Mouse (Mus musculus) neural tube, embryonic 11.5 days (tissue): ENCODE results near the gene Gm14322. TPM values are rescaled to one million over a fixed set of nuclear protein-coding genes. Genes with fewer than 3 reads are reported as not detected.
"Not testable (repeated sequence)": the region's sequence is repeated elsewhere in the genome, so short reads cannot be mapped to it uniquely, and the experiment has no call there.

ENCODE experiments used
- ATAC-seq: fragments of 200-750 bp; cut with Nextera tagmentation; 2 replicates; pipeline ENCODE4 v1.8.0; 2017; ENCODE audit warnings: moderate number of reproducible peaks, mild to moderate bottlenecking, moderate TSS enrichment, moderate library complexity; ENCODE audit not compliant: insufficient read depth, low FRiP score, low TSS enrichment
- DNase-seq: peaks from one replicate; pipeline ENCODE4 v3.0.0-alpha.2; 2015; ENCODE audit warnings: low spot score
- H3K27ac ChIP-seq: fragments of 300-500 bp; sonication (generic); 2 replicates; pipeline ENCODE4 v1.5.1; 2014; ENCODE audit warnings: low read depth, mild to moderate bottlenecking, low read length
- H3K27me3 ChIP-seq: fragments of 300-500 bp; sonication (generic); 2 replicates; pipeline ENCODE4 v1.6.1; 2014; ENCODE audit warnings: mild to moderate bottlenecking, low read length, mixed read lengths; ENCODE audit not compliant: control insufficient read depth, insufficient read depth
- H3K36me3 ChIP-seq: fragments of 300-500 bp; sonication (generic); 2 replicates; pipeline ENCODE4 v1.6.1; 2014; ENCODE audit warnings: mild to moderate bottlenecking, low read length, moderate library complexity, mixed read lengths; ENCODE audit not compliant: control insufficient read depth, insufficient read depth
- H3K4me1 ChIP-seq: fragments of 300-500 bp; sonication (generic); 2 replicates; pipeline ENCODE4 v1.6.1; 2014; ENCODE audit warnings: low read length, mixed read lengths; ENCODE audit not compliant: control insufficient read depth, insufficient read depth
- H3K4me2 ChIP-seq: fragments of 300-500 bp; sonication (generic); 2 replicates; pipeline ENCODE4 v1.6.1; 2014; ENCODE audit warnings: low read depth, mild to moderate bottlenecking, moderate library complexity
- H3K4me3 ChIP-seq: fragments of 300-500 bp; sonication (generic); 2 replicates; pipeline ENCODE4 v1.5.1; 2014; ENCODE audit warnings: low read depth, low read length
- H3K9ac ChIP-seq: fragments of 300-500 bp; sonication (generic); 2 replicates; pipeline ENCODE4 v1.6.1; 2014; ENCODE audit warnings: mild to moderate bottlenecking, low read length
- H3K9me3 ChIP-seq: fragments of 300-500 bp; sonication (generic); 2 replicates; pipeline ENCODE4 v1.6.1; 2016; ENCODE audit warnings: low read length; ENCODE audit not compliant: control insufficient read depth
- WGBS: fragments of 180-500 bp; shearing (Covaris S2); extraction: QIAGEN DNeasy Blood & Tissue Kit; methylation state at CpG from one replicate; pipeline ENCODE4 v1.1.7; 2014; 5-methylcytosine and 5-hydroxymethylcytosine counted together
- polyA plus RNA-seq: library from polyadenylated mRNA; unstranded; fragments of >200 nt; fragmentation: Nextera tagmentation; extraction: Ambion mirVana; gene quantifications from 2 replicates; pipeline ENCODE4 v1.2.1, GENCODE M21; 2014

Gene Gm14322
- polyA plus RNA-seq = 5.7 and 6.7 TPM in 2 replicates

DNA sequence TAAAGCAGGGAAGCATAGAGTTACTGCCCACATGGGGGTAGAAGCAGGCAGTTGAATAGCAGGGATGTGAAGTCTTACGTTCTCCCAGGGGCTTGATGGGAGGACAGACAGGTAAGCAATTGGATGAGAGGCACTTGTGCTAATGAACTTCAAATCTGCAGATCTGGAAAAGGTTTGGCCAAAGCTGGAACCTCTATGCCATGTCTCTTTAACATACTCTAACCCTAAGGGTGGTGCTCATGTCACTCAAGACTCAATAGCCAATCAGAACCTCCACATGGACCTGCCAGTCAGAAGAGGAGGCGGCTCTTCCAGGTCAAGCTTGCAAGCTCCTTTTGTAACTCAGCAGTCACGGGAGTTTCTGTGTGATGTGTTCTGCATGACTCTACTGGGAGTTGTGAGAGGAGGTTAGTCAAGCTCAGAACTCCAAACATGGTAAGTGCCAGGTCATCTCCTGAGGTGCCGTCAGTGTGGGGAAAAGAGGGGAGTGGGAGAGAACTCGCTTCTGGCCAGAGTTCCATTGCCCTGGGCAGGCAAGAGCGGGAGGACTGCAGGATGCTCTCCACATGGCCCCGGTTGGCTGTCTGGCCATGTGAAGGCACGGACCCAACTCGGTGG is at the start of gene Gm14322:
TSS of gene Gm14322 (plus strand) at position 348 of the 618 bp plus-strand sequence.
- H3K4me2 ChIP-seq, H3K4me3 ChIP-seq, H3K36me3 ChIP-seq, H3K4me1 ChIP-seq, H3K27me3 ChIP-seq, H3K9me3 ChIP-seq, ATAC-seq, H3K27ac ChIP-seq, H3K9ac ChIP-seq: not testable (repeated sequence)
- WGBS = 42% methylated on average over 9 of the region's 9 CpGs
- peak; percentile 8 for DNase-seq

DNA sequence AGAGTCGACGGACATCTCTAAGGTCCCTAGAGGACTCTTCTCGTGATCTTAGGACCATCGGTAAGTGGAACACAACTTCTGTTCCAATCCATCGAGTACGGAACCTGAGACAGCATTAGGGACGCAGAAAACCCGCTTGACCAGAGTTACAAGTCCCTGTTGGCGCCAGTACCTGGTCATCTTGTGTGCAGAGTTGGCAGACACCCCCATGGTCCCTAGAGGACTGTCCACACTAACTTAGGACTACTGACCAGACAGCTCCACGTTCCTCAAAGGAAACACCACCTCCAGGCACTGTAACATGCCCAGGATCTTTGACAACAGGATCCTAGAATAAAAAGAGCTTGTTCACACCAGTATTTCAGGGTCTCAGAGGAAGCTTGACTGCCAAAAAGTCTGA is 17.6 kb upstream of the Gm14322 start:
- not testable (repeated sequence) for H3K27ac ChIP-seq, H3K9me3 ChIP-seq, DNase-seq, ATAC-seq, H3K4me3 ChIP-seq, H3K4me2 ChIP-seq, H3K36me3 ChIP-seq, H3K4me1 ChIP-seq, H3K27me3 ChIP-seq, H3K9ac ChIP-seq
- 79% methylated on average over 4 of the region's 10 CpGs for WGBS

DNA sequence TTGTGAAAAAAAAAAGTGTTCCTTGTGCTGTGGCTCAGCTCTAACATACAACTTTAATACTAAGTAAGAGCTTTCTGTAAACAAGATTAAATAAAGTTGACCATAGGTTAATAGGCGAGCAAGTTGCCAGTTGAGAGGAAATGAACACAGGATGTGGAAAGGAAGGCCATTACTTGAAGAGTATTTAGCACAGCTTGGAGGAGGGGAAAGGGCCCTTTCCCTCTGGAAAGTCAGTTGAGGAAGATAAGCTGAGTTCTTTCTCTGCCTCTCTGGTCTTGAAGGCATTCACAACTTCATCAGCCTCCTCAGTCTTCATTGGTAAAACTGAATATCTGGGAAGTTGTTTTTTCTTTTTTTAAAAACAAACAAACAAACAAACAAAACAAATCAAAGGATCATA is 28.3 kb downstream of the Gm14322 start:
- not testable (repeated sequence) for DNase-seq, H3K27me3 ChIP-seq, H3K9ac ChIP-seq, H3K4me2 ChIP-seq, H3K4me1 ChIP-seq, H3K36me3 ChIP-seq, H3K4me3 ChIP-seq, H3K27ac ChIP-seq, H3K9me3 ChIP-seq, ATAC-seq
- 75% methylated on average over 1 of the region's 1 CpGs for WGBS

DNA sequence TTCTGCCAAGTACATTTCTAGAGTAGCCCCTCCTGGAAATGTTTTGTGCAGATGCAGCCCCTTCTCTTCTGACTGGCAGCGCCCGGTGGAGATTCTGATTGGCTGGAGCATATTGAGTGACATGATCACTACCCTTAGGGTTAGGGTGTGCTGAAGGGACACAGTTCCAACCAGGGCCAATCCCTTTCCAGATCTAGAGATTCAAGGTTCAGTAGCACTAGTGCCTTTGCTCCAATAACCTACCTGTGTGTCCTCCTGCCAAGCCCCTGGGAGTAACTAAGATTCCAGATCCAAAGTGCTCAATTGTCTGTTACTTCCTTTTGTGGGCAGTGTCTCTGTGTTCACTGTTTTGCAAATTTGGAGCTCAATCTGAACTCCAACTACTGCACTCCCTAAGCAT is 47.1 kb downstream of the Gm14322 start:
- not testable (repeated sequence) for H3K9ac ChIP-seq, H3K27me3 ChIP-seq, ATAC-seq, H3K27ac ChIP-seq, H3K4me2 ChIP-seq, H3K4me3 ChIP-seq, DNase-seq, H3K4me1 ChIP-seq, H3K36me3 ChIP-seq, H3K9me3 ChIP-seq
- WGBS = no CpG with 5 or more reads among the region's 2 CpGs

Other genes starting within 250 kb of the Gm14322 start
- gene Gm14406, start 181.1 kb upstream of the Gm14322 start, polyA plus RNA-seq = not detected in 2 replicates
- 32.1 and 34.5 TPM in 2 replicates for gene Gm14325, start 81.0 kb downstream of the Gm14322 start, polyA plus RNA-seq
- gene Gm14327, start 137.8 kb downstream of the Gm14322 start, polyA plus RNA-seq = 1.8 and 2.6 TPM in 2 replicates
- not detected in 2 replicates for gene Zfp972, start 166.3 kb downstream of the Gm14322 start, polyA plus RNA-seq
- 15.4 and 20.3 TPM in 2 replicates for gene Gm14326, start 198.0 kb downstream of the Gm14322 start, polyA plus RNA-seq